Mouse (Mus musculus) frontal cortex, postnatal 10 days (tissue): ENCODE results near the gene Itgb2.

Source experiments
- DNase-seq, 2 experiments: peaks; one replicate each; pipeline ENCODE4 v3.0.0; 2022; ENCODE audit warnings: low spot score in 2 of 2, mixed read lengths in 1 of 2

The Itgb2 gene

GRCm38 (mm10) chr10:77550874-77551273 is 20.8 kb downstream of the Itgb2 start:
- DNase-seq: peak in 1 of 2 experiments; percentile 23

- no peak for DNase-seq
Observed at GRCm38 (mm10) chr10:77552162-77552561, 22.1 kb downstream of the Itgb2 start.

- DNase-seq: no peak
Observed at GRCm38 (mm10) chr10:77553285-77553684, 23.2 kb downstream of the Itgb2 start.

- DNase-seq: no peak
Observed at GRCm38 (mm10) chr10:77554918-77555317, 24.9 kb downstream of the Itgb2 start.

- DNase-seq: no peak
Observed at GRCm38 (mm10) chr10:77556631-77557030, 26.6 kb downstream of the Itgb2 start.

- no peak for DNase-seq
Observed at GRCm38 (mm10) chr10:77557641-77558040, 27.6 kb downstream of the Itgb2 start.

- no peak for DNase-seq
Observed at GRCm38 (mm10) chr10:77560090-77560489, 30.0 kb downstream of the Itgb2 start.

GRCm38 (mm10) chr10:77560830-77561229 is 30.8 kb downstream of the Itgb2 start:
- no peak for DNase-seq

GRCm38 (mm10) chr10:77561508-77561907 is 31.5 kb downstream of the Itgb2 start:
- DNase-seq: no peak

GRCm38 (mm10) chr10:77565005-77565404 is 35.0 kb downstream of the Itgb2 start:
- DNase-seq: no peak

- DNase-seq: peak in 1 of 2 experiments; percentile 67
Observed at GRCm38 (mm10) chr10:77566651-77567050, 36.6 kb downstream of the Itgb2 start.

GRCm38 (mm10) chr10:77569481-77569880 is 39.4 kb downstream of the Itgb2 start:
- no peak for DNase-seq

GRCm38 (mm10) chr10:77569973-77570658 is 40.1 kb downstream of the Itgb2 start:
- no peak for DNase-seq

GRCm38 (mm10) chr10:77572225-77572624 is 42.2 kb downstream of the Itgb2 start:
- DNase-seq: no peak

- no peak for DNase-seq
Observed at GRCm38 (mm10) chr10:77573162-77573561, 43.1 kb downstream of the Itgb2 start.

- DNase-seq: no peak
Observed at GRCm38 (mm10) chr10:77580027-77580920, 50.2 kb downstream of the Itgb2 start.

GRCm38 (mm10) chr10:77581023-77581407 is 51.0 kb downstream of the Itgb2 start:
- no peak for DNase-seq

- DNase-seq: peak; percentile 93
Observed at GRCm38 (mm10) chr10:77581408-77582284, 51.6 kb downstream of the Itgb2 start, which contains the start of gene Pttg1ip. Pttg1ip (plus strand) TSS chr10:77581720.

- DNase-seq: no peak
Observed at GRCm38 (mm10) chr10:77582285-77582618, 52.2 kb downstream of the Itgb2 start.

GRCm38 (mm10) chr10:77583795-77584422 is 53.9 kb downstream of the Itgb2 start:
- DNase-seq: no peak

- no peak for DNase-seq
Observed at GRCm38 (mm10) chr10:77586637-77587036, 56.6 kb downstream of the Itgb2 start.
